Mouse (Mus musculus) heart, postnatal 36 days (tissue): ENCODE data around the gene Ttc3. TPM values are rescaled to one million over a fixed set of nuclear protein-coding genes. Genes with fewer than 3 reads are reported as not detected.
A peak's percentile ranks its signal among the peaks of the same experiment; 100 is the strongest.

Source experiments
- DNase-seq, 2 experiments: peaks; one replicate each; pipeline ENCODE4 v3.0.0; 2021 to 2022
- intact Hi-C: fragments of 180-260 bp; cut with DNase I; formaldehyde crosslinking; loops from one replicate; pipeline ENCODE4 v1.15.1; 2025
- total RNA-seq, 2 experiments: library from RNA; stranded (reverse); gene quantifications; 2 replicates each; pipeline ENCODE4 v1.2.3; 2021

The Ttc3 gene
- total RNA-seq, 2 experiments from 2014 or later: 75.4 to 82.1 TPM

- no peak for DNase-seq
- intact Hi-C loops: no loop called here
Observed at GRCm38 (mm10) chr16:94356776-94357494, 13.5 kb upstream of the Ttc3 start.

GRCm38 (mm10) chr16:94358091-94358490 is 12.3 kb upstream of the Ttc3 start:
- no peak for DNase-seq
- intact Hi-C loops: no loop called here

GRCm38 (mm10) chr16:94360578-94361350 is 9.7 kb upstream of the Ttc3 start:
- DNase-seq: no peak
- intact Hi-C loops: no loop called here

GRCm38 (mm10) chr16:94362174-94362873 is 8.1 kb upstream of the Ttc3 start:
- intact Hi-C loops: no loop called here
- DNase-seq: peak; percentile 22 to 43

- intact Hi-C loops: no loop called here
- no peak for DNase-seq
Observed at GRCm38 (mm10) chr16:94363814-94364213, 6.6 kb upstream of the Ttc3 start.

GRCm38 (mm10) chr16:94365435-94365834 is 5.0 kb upstream of the Ttc3 start:
- intact Hi-C loops: no loop called here
- no peak for DNase-seq

GRCm38 (mm10) chr16:94369596-94370172 is 734 bp upstream of the Ttc3 start:
- intact Hi-C loops: loop anchor here (2.0 to 10.0 kb wide), 4 partner anchors 57 to 655 kb away; partner anchors contain the start of genes Dop1b, Hlcs and Vps26c
- peak in 1 of 2 experiments; percentile 14 for DNase-seq

GRCm38 (mm10) chr16:94370915-94371300 is 490 bp downstream of the Ttc3 start:
- intact Hi-C loops: loop anchor here (1.0 to 10.0 kb wide), 5 partner anchors 8 to 656 kb away; partner anchors contain the start of genes Dop1b, Hlcs and Vps26c
- peak in 1 of 2 experiments; percentile 67 for DNase-seq

- intact Hi-C loops: loop anchor here (1.0 to 10.0 kb wide), 5 partner anchors 8 to 657 kb away; partner anchors contain the start of genes Dop1b, Hlcs and Vps26c
Observed at GRCm38 (mm10) chr16:94371301-94371931, 998 bp downstream of the Ttc3 start, which contains the start of gene Pigp. Gene Pigp (minus strand): TSS chr16:94371842.

GRCm38 (mm10) chr16:94379386-94379785 is 9.0 kb downstream of the Ttc3 start:
- DNase-seq: no peak
- intact Hi-C loops: loop anchor here (1.0 to 10.0 kb wide), 2 partner anchors 8 to 665 kb away; partner anchors contain the start of genes Dop1b and Pigp

More at GRCm38 (mm10) chr16:94371301-94371931, 998 bp downstream of the Ttc3 start, which contains the start of gene Pigp:
- DNase-seq: peak; percentile 37 to 65

- no peak for DNase-seq
- intact Hi-C loops: no loop called here
Observed at GRCm38 (mm10) chr16:94383277-94383676, 12.9 kb downstream of the Ttc3 start.

GRCm38 (mm10) chr16:94387690-94388089 is 17.3 kb downstream of the Ttc3 start:
- intact Hi-C loops: no loop called here
- no peak for DNase-seq

GRCm38 (mm10) chr16:94392299-94392698 is 21.9 kb downstream of the Ttc3 start:
- intact Hi-C loops: no loop called here
- DNase-seq: no peak

- no peak for DNase-seq
- intact Hi-C loops: no loop called here
Observed at GRCm38 (mm10) chr16:94395051-94395450, 24.6 kb downstream of the Ttc3 start.

GRCm38 (mm10) chr16:94396641-94397040 is 26.2 kb downstream of the Ttc3 start:
- intact Hi-C loops: no loop called here
- DNase-seq: no peak

GRCm38 (mm10) chr16:94399141-94399540 is 28.7 kb downstream of the Ttc3 start:
- intact Hi-C loops: no loop called here
- DNase-seq: no peak

GRCm38 (mm10) chr16:94401636-94402035 is 31.2 kb downstream of the Ttc3 start:
- intact Hi-C loops: no loop called here
- DNase-seq: no peak

- intact Hi-C loops: no loop called here
Observed at GRCm38 (mm10) chr16:94402185-94402584, 31.8 kb downstream of the Ttc3 start.

GRCm38 (mm10) chr16:94411287-94411686 is 40.9 kb downstream of the Ttc3 start:
- DNase-seq: no peak
- intact Hi-C loops: no loop called here

More at GRCm38 (mm10) chr16:94402185-94402584, 31.8 kb downstream of the Ttc3 start:
- no peak for DNase-seq

- intact Hi-C loops: no loop called here
- no peak for DNase-seq
Observed at GRCm38 (mm10) chr16:94412198-94412597, 41.8 kb downstream of the Ttc3 start.
